Mouse (Mus musculus): Measurements from ENCODE around the gene Dpy30.
"Not testable (repeated sequence)": the region's sequence is repeated elsewhere in the genome, so short reads cannot be mapped to it uniquely, and the experiment has no call there.

Dpy30 gene

DNA sequence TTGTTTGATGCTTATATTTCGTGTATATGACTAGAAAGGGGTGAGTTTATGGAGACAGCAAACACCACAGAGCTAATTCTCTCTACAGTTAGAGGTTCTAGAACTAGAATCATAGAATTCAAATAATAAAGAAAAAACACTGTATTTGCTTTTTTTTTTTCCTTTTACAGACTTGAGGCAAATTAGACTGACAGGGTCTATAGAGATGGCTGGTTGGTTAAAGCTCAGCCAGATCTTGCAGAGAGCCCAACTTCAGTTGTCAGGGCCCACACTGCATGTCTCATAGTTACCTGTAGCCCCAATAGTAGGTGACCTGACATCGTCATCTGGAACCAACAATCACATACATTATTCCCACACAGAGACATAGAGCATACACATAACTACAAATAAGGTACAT, at the start of gene Dpy30:
Gene Dpy30, minus strand, starts transcription at position 101 of the 400 bp plus-strand sequence.
- DNase-seq: no peak

DNA sequence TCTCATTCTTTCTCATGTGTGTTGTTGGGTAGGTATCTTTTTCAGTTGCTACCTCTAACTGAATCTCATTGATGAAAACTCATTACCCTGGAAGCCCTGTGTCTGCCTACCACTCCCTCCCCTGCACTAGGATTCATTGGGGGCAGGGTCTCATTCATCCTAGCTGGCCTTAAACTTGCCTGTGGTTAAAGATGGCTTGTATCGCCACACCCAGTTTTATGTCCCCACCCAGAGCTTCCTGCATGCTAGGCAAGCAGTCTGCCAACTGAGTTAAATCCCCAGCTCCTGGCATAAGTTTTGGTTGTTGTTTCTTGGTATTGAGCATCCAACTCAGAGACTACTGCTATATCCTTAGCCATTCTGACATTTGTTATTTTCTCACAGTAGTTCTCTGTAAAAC, 39.8 kb upstream of the Dpy30 start:
- no peak for DNase-seq

DNA sequence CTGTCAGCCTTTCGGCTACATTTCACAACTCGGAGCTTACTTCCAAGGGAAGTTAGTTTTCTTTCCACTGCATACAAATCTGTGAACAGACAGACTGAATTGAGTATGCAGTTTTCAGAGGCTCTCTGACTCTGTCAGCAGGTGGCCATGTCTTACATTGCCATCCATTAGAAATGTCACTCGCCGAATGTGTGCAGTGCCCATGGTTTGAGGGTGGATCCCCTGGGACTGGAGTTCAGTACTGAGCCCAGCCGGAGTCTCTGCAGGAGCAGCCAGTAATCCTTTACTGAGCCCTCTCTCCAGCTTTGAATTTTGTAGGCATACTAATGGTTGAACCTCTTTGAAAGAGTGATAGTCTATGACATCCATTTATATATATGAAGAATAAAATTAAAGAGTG, 17.4 kb upstream of the Dpy30 start:
- DNase-seq: no peak

DNA sequence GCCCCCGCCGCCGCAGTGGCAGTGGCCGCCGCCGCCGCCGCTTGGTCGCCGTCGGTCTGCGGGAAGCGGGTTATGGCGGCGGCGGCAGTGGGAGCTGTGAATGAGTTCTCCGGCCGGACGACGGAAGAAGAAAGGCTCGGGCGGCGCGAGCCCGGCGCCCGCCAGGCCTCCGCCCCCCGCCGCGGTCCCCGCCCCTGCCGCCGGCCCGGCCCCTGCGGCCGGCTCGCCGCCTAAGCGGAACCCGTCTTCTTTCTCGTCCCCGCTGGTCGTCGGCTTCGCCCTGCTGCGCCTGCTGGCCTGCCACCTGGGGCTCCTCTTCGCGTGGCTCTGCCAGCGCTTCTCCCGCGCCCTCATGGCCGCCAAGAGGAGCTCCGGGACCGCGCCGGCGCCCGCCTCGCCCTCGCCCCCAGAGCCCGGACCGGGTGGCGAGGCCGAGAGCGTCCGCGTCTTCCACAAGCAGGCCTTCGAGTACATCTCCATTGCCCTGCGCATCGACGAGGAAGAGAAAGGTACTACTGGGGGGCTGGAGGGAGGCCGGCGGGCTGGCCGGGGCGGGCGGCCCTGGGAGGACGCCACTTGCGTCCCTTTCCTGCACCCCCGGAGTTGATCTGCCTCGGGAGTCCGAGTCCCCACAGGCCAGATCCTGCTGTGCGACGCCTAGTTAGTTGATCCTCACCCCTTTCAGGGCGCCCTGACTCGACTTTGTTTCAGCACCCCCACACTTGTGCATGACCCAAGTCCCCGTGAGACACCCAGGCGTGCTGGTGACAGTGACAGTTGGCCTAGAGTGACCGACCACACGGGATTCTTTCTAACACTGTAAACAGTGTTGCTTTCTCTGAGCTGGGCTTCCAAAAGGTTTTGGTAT, 15.4 kb upstream of the Dpy30 start, which contains the start of gene Spast:
Gene Spast, plus strand, starts transcription at position 51 of the 868 bp plus-strand sequence.
- DNase-seq: peak; percentile 78

DNA sequence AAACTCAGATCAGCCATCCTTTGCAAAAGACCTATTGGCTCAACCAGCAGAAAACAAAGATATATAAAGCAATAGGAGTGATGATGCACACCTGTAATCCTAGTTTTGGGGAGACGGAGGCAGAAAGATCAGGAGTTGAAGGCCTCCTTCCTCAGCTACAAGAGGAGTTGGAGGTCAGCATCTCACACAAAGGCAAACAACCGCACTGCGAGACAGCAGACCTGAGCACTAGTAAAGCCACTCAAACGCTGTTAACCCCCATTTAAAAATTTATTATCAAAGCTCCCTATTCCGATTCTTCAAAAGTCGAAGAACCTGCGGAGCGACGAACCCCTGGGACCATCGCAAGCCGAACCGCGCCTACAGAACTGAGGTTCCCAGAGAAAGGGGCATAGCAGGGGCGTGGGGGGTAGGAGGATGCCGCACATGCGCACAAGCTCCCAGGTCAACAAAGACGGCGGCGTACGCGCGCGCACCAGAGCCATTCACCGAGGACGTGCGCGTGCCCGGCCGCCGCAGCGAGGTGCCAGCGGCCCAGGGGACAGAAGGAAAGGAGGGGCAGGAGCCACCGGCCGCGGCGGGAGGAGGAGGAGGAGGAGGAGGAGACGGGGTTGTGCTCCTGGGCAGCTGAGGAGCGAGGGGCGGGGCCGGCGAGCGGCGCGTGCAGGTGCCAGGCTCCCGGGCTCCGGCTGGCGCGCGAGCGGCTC, 14.6 kb upstream of the Dpy30 start:
- peak; percentile 97 for DNase-seq

DNA sequence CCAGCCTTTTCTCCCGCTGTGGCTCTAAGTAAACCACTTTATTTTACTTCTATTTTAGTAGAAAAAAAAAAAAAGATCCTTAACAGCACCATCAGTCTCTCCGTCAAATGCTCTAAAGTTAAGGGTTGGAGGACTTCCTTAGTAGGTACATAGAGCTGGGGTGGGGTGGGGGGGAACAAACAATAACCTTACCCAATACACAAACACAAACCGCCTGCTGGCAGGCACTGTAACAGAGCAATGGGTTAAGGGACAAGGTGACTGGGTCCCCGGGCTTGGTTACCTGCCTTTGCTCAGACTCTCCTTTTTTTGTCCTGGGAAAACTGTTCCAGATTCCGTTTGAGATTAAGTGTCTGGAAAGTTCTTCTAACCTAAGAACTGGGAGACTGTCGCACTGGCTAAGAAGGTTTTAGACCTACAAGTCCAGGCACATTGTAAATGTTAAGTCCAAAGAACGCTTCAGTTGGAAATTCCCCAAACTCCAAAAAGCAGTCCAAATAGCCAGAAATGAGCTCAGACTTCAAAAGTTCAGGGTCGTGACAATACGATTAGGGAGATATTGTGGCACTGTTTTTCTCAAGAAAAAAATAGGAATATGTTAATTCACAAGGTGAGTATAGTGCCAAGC, 7.4 kb upstream of the Dpy30 start:
- DNase-seq: no peak

DNA sequence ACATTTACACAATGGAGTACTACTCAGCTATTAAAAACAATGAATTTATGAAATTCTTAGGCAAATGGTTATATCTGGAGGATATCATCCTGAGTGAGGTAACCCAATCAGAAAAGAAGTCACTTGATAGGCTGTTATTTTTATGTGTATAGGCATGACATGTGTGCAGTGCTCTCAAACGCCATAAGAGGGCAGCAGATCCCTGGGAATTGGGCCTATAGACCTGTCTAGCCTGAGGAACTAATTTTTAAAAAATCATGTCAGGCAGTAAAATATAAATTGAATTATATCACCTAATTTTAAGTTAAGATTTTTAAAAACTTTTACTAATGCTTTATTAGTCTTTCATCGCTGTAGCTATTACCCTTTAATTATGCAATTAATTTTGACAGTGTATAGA, 4.4 kb upstream of the Dpy30 start:
- not testable (repeated sequence) for DNase-seq

DNA sequence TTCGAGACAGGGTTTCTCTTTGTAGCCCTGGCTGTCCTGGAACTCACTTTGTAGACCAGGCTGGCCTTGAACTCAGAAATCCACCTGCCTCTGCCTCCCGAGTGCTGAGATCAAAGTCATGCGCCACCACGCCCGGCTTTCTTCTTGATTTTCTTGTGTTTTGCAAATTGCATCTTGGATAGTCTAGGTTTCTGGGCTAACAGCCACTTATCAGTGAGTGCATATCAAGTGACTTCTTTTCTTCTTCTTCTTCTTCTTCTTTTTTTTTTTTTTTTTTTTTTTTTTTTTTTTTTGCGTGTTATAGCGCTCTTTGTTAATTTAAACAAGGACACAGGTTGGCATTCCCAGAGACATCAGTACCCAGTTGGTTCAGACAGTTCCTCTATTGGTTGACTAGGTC, 3.5 kb upstream of the Dpy30 start:
- DNase-seq: not testable (repeated sequence)

DNA sequence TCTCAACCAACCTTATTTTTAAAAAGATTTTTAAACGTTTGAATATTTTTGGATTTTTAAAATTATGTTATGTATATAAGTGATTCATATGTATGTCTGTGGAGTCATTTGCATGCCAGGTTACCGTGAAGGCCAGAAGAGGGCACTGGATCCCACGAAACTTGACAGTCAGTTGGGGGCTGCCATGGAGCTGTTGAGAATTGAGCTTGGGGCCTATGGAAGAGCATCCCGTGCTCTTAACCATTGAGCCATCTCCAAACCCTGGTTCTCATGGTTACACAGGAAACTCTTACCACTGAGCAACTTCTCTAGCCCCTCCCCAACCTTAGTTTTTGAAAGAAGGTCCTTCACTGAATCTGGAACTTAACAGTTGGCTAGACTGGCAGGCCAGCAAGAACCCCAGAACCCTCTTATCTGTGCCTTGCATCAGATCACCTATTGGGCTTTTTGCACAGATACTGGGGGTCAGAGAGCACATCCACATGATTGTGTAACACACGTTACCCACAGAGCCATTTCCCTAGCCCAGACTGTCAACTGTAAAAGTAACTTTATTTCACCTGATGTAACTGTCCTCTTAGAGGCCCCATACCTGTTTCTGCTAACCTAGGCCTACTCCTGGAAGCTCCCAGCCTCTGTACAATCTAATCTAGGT, 1.2 kb downstream of the Dpy30 start:
- no peak for DNase-seq

DNA sequence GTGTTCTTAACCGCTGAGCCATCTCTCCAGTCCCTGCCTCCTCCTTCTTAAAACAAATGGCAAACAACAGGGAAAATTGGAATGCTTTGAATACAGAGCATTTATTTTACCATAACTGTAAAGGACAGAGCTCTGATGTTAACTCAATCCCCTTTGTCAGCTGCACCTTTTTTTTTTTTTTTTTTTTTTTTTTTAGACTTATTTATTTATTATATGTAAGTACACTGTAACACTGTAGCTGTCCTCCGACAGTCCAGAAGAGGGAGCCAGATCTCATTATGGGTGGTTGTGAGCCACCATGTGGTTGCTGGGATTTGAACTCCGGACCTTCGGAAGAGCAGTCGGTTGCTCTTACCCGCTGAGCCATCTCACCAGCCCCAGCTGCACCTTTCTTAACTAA, 5.0 kb downstream of the Dpy30 start:
- DNase-seq: no peak

DNA sequence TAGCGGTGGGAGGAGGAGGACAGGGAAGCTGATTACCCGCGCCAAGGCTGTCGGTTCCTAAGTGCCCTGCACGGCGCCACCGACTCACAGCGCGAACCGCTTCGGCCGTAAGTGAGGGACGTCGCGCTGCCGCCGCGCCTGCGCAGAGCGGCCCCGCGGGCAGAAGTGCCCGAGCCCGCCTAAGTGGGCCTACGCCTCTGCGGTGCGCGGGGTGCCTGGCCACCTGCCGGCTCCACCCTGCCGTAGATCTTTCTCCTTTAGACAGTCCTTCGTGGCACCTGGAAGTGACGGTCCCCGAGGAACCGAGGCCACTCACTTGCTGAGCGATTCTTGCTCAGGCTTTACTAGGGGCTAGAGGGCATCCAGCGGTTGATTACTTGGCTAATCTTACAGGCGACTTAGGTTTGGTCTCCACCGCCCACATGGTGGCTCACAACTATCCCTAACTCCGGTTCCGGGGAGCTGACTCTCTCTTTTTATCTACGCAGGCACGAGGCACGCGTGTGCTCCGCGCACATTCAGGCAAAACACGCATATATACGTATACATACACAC, 7.4 kb downstream of the Dpy30 start:
- DNase-seq: peak; percentile 90

DNA sequence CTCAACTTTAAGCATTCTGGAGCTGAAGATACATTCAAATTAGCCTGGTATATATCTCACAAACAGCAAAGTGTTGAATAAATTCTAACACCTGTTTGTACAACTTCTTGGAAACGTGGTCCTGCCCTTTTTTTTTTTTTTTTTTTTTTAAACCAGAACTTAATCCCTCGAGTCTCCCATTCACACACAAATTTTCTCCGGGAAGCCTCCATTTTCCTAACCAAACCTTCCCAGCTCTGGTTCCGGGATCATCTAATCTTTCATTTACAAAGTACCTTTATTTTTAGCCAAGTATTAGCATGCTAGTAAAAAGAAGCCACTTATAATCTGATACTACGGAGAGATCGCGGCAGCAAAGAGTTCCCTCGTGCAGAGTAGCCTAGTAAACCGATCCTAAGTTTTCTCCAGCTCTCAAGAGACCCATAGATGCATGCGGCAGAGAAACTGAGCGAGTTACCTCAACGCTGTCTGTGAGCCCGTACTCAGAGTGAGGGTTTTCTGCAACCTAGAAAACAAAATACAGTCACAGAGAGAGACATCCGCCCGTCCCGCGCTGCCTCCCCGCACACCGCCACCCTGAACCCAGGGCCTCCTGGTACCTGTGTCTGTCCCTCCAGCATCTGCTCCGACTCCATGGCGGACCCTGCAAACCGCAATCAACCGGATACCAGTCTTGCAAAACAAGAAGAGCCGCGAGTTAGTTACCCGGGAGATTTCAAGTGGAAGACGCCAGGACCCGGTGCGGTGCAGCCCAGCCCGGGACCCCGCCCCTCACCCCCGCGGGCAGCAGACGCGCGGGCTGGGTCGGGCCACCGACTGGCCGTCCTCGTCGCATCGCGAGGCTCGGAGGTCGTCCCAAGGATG, 8.1 kb downstream of the Dpy30 start:
- no peak for DNase-seq

DNA sequence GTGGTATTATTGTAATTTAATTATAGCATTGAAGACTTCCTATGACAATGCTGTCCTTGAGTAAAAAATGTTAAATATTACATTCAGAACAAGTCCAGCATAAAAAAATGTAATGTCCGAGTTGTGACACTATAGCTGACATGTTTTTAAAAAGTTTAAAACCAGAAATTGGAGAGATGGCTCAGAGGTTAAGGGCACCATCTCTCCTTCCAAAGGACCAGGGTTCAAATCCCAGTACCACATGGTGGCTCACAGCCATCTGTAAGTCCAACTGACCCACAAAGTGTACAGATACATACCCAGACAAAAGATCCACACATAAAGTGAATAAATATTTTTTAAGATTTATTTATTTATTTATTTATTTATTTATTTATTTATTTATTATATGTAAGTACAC, 17.7 kb downstream of the Dpy30 start:
- DNase-seq: no peak

DNA sequence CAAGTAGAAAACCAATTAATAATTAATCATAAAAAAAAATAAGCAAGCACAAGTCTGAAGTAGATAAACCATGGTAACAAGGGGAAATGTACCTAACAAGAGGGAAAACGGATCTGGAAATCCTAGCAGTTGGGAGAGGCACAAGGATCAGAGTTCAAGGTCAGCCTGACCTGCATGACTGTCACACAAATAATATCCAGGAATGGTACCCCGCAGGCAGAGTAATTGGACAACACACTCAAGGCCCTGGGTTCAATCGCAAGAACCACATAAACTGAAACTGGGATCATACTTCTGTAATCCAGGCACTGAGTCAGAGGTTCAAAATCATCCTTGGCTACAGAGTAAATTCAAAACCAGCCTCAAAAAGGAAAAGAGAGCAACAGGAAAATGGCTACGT, 18.1 kb downstream of the Dpy30 start:
- DNase-seq: no peak

DNA sequence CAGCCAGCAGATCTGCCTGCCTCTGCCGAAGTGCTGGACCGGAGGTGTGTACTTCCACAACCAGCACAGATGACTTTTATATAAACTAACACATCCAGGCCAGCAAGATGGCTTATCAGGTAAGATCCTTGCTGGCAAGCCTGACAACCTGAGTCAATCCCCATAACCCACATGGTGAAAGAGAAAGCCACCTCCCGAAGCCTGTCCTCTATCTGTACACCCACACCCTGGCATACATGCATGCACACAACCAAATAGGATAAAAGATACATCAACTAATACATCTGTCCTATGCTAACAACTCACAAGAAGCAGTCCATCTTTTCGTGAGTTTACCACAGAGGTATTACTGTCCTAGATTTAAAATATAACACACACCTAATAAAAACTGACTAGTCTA, 19.7 kb downstream of the Dpy30 start:
- DNase-seq: no peak

DNA sequence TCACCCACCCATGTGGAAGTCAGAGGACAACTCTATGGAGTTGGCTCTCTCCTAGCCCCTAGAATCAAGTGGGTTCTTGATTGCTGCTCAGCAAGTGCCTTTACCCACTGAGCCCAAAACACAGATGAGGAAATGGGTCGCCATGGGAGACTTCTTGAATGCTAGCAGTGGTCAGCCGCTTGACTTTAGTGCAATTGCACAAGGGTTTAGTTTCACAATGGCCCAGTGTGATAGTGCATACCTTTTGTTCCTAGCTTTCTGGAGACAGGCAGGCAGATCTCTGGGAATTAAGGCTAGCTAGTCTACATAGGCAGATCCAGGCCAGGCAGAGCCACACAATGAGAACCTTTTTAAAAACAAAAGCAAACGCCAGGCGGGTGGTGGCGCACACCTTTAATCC, 23.7 kb downstream of the Dpy30 start:
- DNase-seq: no peak

DNA sequence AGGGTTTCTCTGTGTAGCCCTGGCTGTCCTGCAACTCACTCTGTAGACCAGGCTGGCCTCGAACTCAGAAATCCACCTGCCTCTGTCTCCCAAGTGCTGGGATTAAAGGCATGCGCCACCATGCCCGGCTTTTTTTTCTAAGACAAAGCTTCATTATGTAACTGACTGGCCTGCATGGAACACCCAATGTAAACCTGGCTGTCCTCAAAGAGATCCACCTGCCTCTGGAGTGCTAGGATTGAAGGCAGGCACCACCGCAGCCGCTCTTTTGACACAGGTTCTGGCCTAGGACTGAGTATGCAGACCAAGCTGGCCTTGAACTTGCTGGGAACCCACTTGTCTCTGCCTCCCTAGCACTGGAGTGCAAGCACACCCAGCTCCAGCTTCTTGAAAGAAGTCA, 26.8 kb downstream of the Dpy30 start:
- not testable (repeated sequence) for DNase-seq

DNA sequence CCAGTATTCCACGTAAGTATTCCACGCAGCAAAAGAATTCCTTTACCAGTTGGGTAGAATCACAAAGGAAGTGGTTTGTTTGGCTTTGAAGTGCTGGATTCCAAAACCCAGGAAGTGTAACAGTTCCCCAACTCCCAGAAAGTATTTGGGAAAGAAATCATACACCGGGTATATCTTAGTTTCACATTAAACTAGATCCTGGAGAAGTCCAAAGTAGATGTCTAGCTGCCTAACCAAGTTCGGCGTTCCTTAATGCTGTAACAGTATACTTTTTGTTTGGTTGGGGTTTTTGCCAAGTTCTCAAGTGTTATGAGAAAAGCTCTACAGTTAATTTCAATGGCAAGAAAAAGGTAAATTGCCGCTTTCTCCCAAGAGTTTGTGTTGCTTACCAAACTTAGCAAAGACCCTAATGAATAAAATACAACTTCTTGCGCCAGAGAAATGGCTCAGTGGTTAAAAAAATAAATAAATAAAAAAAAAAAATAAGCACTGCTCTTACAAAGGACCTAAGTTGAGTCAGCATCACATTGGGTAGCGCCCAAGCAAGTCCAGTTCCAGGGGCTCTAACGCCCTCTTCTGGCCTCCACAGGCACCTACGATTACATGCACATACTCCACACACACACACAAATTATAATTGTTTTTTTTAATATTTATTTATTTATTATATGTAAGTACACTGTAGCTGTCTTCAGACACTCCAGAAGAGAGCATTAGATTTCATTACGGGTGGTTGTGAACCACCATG, 27.5 kb downstream of the Dpy30 start:
- no peak for DNase-seq

DNA sequence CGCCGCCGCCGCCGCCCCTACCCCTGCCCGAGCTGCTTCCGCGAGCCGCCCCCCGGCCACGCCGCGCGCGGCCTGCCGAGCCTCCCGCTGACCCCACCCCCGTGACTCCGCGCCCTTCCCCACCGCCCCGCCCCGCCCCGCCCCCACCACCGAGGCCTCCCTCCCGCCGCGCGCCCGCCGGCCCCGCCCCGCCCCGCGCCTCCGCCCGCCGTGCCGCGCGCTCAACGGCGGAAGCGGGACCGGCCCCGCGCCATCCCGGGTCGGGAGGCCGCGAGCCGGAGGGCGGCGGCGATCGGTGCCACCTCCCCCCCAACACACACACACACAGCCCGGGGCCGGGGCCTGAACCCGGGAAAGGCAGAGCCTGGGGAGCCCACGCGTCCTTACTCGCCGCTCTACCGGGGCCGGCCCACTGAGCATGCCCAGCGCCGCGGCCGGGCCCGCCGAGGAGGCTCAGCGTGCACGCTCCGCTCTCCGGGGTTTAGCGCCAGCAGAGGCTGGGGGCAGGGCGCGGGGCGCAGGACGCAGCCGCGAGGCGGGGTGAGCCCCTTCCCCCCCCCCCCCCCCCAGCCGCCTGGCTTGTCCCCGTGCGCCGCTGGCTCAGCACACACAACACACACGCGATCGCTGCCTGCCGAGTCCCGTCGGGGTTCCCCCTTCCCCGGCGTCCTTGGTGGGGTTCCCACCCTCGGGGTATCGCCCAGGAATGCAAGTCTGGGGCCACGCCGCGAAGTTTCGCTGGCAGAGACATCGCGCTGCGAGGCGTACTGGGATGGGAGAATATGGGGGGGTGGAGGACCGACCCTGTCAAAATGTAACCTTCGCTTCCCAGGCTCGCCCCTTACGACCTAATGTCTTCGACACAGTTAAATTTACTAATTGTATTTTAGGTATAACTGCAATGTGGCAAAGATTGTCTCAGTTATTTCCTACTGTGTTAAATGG, 28.4 kb downstream of the Dpy30 start, which contains the start of gene Memo1:
Gene Memo1, minus strand, starts transcription at position 496 of the 945 bp plus-strand sequence.
- peak; percentile 75 for DNase-seq

All from cerebellum, adult 11-12 months (tissue).